Mouse (Mus musculus): ENCODE data around the gene Gm17190.
"Not testable (repeated sequence)": the region's sequence is repeated elsewhere in the genome, so short reads cannot be mapped to it uniquely, and the experiment has no call there.

Gm17190 gene

GRCm38 (mm10) chr13:96081754-96082153, at the start of gene Gm17190:
TSS of gene Gm17190 (plus strand) at chr13:96082054.
- DNase-seq: not testable (repeated sequence)

GRCm38 (mm10) chr13:96039536-96039935, 42.3 kb upstream of the Gm17190 start:
- no peak for DNase-seq

- no peak for DNase-seq
Measured at GRCm38 (mm10) chr13:96040275-96041042, 41.4 kb upstream of the Gm17190 start.

GRCm38 (mm10) chr13:96045396-96045795, 36.5 kb upstream of the Gm17190 start:
- no peak for DNase-seq

GRCm38 (mm10) chr13:96052755-96053154, 29.1 kb upstream of the Gm17190 start:
- no peak for DNase-seq

- no peak for DNase-seq
Measured at GRCm38 (mm10) chr13:96073555-96073954, 8.3 kb upstream of the Gm17190 start.

GRCm38 (mm10) chr13:96081276-96081675, 578 bp upstream of the Gm17190 start, which contains the start of gene Gm20075:
TSS of gene Gm20075 (minus strand) at chr13:96081376.
- not testable (repeated sequence) for DNase-seq

GRCm38 (mm10) chr13:96085581-96086302, 3.9 kb downstream of the Gm17190 start:
- DNase-seq: no peak

- peak in 1 of 2 experiments; percentile 7 for DNase-seq
Measured at GRCm38 (mm10) chr13:96090929-96091328, 9.1 kb downstream of the Gm17190 start.

GRCm38 (mm10) chr13:96106367-96106766, 24.5 kb downstream of the Gm17190 start:
- no peak for DNase-seq

GRCm38 (mm10) chr13:96110767-96111166, 28.9 kb downstream of the Gm17190 start:
- no peak for DNase-seq

GRCm38 (mm10) chr13:96112711-96113110, 30.9 kb downstream of the Gm17190 start:
- no peak for DNase-seq

GRCm38 (mm10) chr13:96125011-96125410, 43.2 kb downstream of the Gm17190 start:
- no peak for DNase-seq

- no peak for DNase-seq
Measured at GRCm38 (mm10) chr13:96126669-96127068, 44.8 kb downstream of the Gm17190 start.

GRCm38 (mm10) chr13:96129081-96129480, 47.2 kb downstream of the Gm17190 start:
- no peak for DNase-seq

- peak; percentile 79 to 88 for DNase-seq
Measured at GRCm38 (mm10) chr13:96131050-96131449, 49.2 kb downstream of the Gm17190 start.

- peak in 1 of 2 experiments; percentile 34 for DNase-seq
Measured at GRCm38 (mm10) chr13:96131911-96132310, 50.1 kb downstream of the Gm17190 start.

- DNase-seq: peak; percentile 69 to 78
Measured at GRCm38 (mm10) chr13:96132401-96132816, 50.6 kb downstream of the Gm17190 start, which contains the start of gene Sv2c. TSS of gene Sv2c (minus strand) at chr13:96132577.
